ENCODE assay signal across 8 mouse cellular contexts in genomic region chr15:103102068-103102840, GRCm38 (mm10).
DNase-seq lines count a peak whose midpoint lies in the region; ATAC-seq lines count a peak whose summit lies in the region.

No protein-coding gene starts in this region.

- H3K4me3 ChIP-seq in forebrain, embryonic 16.5 days (replicated peaks; ENCODE audit: low read length) = peak overlapping the region; percentile 37

- H3K9me3 ChIP-seq in forebrain, embryonic 16.5 days (ENCODE audit: control insufficient read depth, low read length) = no peaks in the 10 kb centered on the region

- DNase-seq in ZHBTc4 (ENCODE audit: low read depth, low spot score) = peak; percentile 46
- peak; percentile 47 for DNase-seq in kidney, adult 11 months
- peak; percentile 78 for DNase-seq in mesoderm, embryonic 11.5 days (ENCODE audit: low read depth, low spot score)
- DNase-seq in testis, postnatal 10 days (ENCODE audit: low spot score) = no peak
- DNase-seq in left cerebral cortex, postnatal 14 days (ENCODE audit: low spot score in 2 of 2) = no peak

- no peaks in the 10 kb centered on the region for H3K36me3 ChIP-seq in forebrain, embryonic 16.5 days (ENCODE audit: control insufficient read depth, insufficient read depth)

- peak overlapping the region; percentile 58 for H3K4me2 ChIP-seq in forebrain, embryonic 16.5 days (ENCODE audit: low read length)

- under 1% methylated on average over 45 of the region's 46 CpGs for WGBS in forebrain, embryonic 16.5 days

- no peak overlapping the region for H3K27ac ChIP-seq in forebrain, embryonic 16.5 days (ENCODE audit: low read length)

- no peak overlapping the region; the same call in 1 of the 2 replicates for H3K9ac ChIP-seq in forebrain, embryonic 16.5 days (replicated peaks; ENCODE audit: low read depth, low read length)

- intact Hi-C loops in left cerebral cortex, postnatal 14 days (cut with DNase I) = no loop called here

- peaks cover 52% of the 10 kb centered on the region for H3K27me3 ChIP-seq in forebrain, embryonic 16.5 days (replicated peaks; ENCODE audit: control insufficient read depth, insufficient read depth, low read length)

- H3K4me1 ChIP-seq in forebrain, embryonic 16.5 days (replicated peaks; ENCODE audit: control insufficient read depth, insufficient read depth, low read length) = peaks cover 13% of the 10 kb centered on the region

- ATAC-seq in CD4-positive, CD25-positive, alpha-beta regulatory T cell, adult 4 months = peak; percentile 41
- peak; percentile 43; the same call in 1 of the 2 replicates for ATAC-seq in forebrain, embryonic 16.5 days
- no peak for ATAC-seq in monocyte, adult 5-6 weeks (replicated peaks; ENCODE audit: insufficient number of reproducible peaks, low FRiP score, low TSS enrichment, poor library complexity, severe bottlenecking)

Comparison
In these comparisons a context has a peak if more than half of its experiments do, and no peak if none do; other contexts are left out.
1. DNase-seq: peak in ZHBTc4 (single experiment), kidney, adult 11 months (single experiment) and mesoderm, embryonic 11.5 days (single experiment); none in testis, postnatal 10 days (single experiment) and left cerebral cortex, postnatal 14 days (0 of 2).